Mouse (Mus musculus): Measurements from ENCODE around the gene Mup21.
"Not testable (repeated sequence)": the region's sequence is repeated elsewhere in the genome, so short reads cannot be mapped to it uniquely, and the experiment has no call there.

Mup21 gene

DNA sequence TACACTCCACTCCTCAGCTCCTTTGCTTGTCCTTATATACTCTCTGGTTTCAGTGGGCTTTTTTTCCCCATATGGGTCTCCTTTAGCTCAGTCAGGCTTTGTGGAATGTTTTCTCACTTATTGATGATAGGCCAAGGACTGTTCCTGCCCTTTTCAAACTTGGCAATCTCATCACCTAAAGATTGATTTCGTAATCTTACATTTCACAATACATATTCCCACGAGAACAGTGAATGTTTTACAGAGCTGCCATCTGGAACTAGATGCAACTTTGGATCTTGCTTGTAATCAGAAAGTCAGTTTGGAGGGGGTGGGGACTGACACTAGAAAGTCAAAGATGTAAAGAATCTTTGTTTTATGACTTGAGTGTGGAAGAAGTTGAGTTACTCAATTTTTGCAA, at the start of gene Mup21:
TSS of gene Mup21 (minus strand) at position 53 of the 400 bp plus-strand sequence.
- DNase-seq, result no peak

DNA sequence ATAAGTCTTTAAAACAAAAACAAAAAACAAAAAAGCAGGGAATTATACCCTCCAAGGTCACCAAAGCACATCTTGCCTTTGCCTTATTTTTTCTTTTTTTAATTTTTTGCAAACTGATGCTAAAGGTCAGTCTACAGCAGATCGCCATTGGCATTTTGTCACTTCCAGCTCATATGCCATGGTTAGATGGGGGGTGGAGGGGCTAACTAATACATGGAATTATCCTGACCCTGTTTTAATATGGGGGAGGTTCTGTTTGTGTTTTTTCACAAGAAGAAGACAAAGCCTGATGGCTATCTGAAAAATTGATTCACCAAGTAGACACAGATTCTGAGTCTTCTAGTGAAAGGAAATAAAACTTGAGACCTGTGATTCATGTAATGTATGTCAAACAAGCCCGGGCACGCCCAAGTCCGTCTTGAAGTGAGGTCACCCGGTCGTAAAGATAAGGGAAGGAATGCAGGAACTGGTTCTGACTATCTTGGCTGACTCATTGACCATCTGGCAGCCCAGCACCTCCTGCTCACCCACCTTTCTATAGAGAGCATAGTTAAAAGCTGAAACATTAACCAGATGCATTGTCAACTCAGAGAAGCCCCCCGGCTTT, 49.4 kb upstream of the Mup21 start:
- DNase-seq, result no peak

DNA sequence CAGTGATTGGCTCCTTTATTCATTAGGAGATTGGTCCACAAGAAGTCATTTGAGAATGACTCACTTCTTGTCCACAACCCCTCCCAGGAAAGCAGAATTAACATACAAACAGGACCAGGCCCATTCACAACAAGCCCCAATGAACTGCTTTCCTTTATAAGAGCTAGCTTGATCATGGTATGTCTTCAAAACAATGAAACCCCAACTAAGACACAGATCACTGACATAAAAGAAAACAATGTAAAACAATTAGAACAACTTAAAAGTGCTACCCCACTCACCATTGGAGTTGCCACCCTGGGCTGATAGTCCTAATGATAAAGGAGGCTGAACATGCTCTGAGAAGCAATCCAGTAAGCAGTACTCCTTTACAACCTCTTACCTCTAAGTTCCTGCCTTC, 38.1 kb upstream of the Mup21 start:
- DNase-seq, result no peak

DNA sequence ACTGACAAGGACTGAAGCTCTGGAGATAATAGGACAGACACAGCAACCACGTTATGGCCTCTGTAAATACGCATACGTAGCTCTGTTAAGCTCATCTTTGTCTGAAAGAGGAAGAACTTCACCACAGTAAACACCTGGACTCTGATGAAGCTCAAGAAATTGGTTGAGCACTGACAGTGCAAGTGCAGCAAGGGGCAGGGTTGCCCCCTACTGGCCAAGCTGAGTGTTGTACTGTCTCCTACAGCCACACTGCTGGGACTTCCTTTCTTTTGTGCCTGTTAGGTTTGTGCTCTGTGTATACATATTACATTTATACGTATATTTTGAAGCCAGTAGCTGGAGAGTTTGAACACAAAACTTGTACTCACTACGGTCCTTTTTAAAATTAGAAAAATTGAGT, 26.6 kb upstream of the Mup21 start:
- DNase-seq, result no peak

DNA sequence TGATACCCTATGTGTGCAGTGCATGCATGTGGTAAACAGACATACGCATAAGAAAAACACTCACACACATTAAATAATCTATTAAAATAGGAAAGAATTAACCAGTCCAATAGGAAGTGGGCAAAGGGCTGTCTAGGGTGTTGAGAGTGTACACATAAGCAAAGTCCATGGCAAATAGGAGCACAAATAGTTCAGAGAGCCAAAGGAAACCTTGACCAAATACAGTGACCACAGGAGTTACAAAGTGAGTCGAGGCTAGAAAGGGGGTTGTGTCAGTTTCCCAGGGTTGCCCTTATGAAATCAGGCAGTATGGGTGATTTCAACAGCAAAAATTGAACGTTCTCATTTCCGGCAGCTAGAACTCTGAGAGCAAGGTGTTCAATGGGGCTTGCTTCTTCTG, 23.8 kb upstream of the Mup21 start:
- no peak for DNase-seq

DNA sequence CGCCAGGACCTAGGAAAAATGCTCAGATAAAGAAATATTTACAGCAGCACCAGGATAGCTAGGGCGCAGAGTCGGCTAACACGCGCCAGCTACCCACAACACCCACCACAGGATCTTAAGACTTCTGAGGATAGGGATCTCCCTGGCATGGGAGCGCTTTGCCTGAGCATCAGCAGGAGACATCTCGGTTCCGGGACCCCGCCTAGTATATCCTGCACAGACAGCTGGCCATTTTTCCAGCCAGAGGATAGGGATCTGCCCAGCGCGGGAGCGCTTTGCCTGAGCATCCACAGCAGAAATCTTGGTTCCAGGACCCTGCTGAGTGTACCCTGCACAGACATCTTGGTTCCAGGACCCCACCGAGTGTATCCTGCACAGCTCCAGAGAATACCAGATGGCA, 17.0 kb upstream of the Mup21 start:
- DNase-seq, result not testable (repeated sequence)

DNA sequence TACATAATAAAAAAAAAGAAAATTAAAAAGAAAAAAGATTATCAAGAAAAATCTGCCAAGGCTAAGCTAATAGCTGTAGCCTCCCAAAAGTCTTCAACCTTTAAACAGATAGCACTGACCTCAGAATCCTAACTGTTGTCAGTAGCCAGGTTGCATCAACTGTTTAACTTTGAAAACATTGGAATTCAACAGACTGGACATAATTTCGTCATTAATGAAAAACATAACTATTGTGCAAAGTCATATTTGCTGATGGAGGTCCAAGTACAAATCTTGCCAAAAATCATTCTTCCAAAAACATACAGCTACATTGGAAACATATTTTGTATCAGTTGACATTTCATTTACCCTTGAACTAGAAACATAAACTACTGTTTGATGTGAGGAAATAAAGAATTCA, 7.7 kb upstream of the Mup21 start:
- no peak for DNase-seq

DNA sequence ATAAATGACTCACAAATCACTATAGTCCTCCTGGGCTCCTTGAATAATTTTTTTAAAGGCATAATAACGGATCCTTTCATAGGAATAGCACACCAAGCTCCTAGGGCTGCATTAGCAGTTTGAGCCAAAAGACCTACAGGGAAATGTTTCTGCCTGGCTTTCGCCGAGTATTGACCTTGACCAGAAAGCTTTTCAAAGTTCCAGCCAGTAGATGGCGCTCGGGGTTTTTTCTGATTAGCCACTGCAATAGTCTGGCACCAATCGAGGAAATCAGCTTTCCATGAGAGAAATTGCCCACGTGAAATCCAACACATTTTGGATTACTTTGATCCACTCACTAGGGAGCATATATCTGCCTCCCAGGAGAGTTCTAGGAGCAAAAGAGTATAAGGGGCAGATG, 17.0 kb downstream of the Mup21 start:
- DNase-seq, result no peak

DNA sequence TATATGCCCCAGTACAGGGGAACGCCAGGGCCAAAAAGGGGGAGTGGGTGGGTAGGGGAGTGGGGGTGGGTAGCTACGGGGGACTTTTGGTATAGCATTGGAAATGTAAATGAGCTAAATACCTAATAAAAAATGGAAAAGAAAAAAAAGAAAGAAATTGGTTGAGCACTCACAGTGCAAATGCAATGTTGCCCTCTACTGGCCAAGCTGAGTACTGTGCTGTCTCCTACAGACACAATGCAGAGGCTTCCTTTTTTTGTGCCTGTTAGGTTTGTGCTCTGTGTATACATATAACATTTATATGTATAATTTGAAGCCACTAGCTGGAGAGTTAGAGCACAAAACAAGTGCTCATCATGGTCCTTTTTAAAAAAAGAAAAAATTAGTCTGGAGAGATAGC, 47.3 kb downstream of the Mup21 start:
- not testable (repeated sequence) for DNase-seq
